Mouse (Mus musculus) liver, embryonic 15.5 days (tissue): Measurements from ENCODE around the gene Slit3. TPM values are rescaled to one million over a fixed set of nuclear protein-coding genes. Genes with fewer than 3 reads are reported as not detected.

Source experiments
- ATAC-seq: fragments of 200-750 bp; cut with Nextera tagmentation; 2 replicates; pipeline ENCODE4 v1.8.0; 2017; ENCODE audit warnings: moderate number of reproducible peaks, mild to moderate bottlenecking, moderate library complexity; ENCODE audit not compliant: insufficient read depth
- H3K27ac ChIP-seq: fragments of 300-500 bp; sonication (generic); replicated peaks from 2 replicates; pipeline ENCODE4 v1.5.1; 2015; ENCODE audit warnings: mild to moderate bottlenecking, inconsistent platforms
- H3K27me3 ChIP-seq: fragments of 300-500 bp; sonication (generic); 2 replicates; pipeline ENCODE4 v1.6.1; 2015; ENCODE audit warnings: mild to moderate bottlenecking, inconsistent platforms
- H3K36me3 ChIP-seq: fragments of 300-500 bp; sonication (generic); replicated peaks from 2 replicates; pipeline ENCODE4 v1.6.1; 2015; ENCODE audit warnings: moderate library complexity, mild to moderate bottlenecking, inconsistent platforms
- H3K4me1 ChIP-seq: fragments of 300-500 bp; sonication (generic); replicated peaks from 2 replicates; pipeline ENCODE4 v1.6.1; 2015; ENCODE audit warnings: inconsistent platforms
- H3K4me2 ChIP-seq: fragments of 300-500 bp; sonication (generic); 2 replicates; pipeline ENCODE4 v1.6.1; 2015; ENCODE audit warnings: moderate library complexity, mild to moderate bottlenecking, inconsistent platforms
- H3K4me3 ChIP-seq: fragments of 300-500 bp; sonication (generic); replicated peaks from 2 replicates; pipeline ENCODE4 v1.5.1; 2015; ENCODE audit warnings: mild to moderate bottlenecking, inconsistent platforms
- H3K9ac ChIP-seq: fragments of 300-500 bp; sonication (generic); 2 replicates; pipeline ENCODE4 v1.6.1; 2015; ENCODE audit warnings: moderate library complexity, mild to moderate bottlenecking, inconsistent platforms
- H3K9me3 ChIP-seq: fragments of 300-500 bp; sonication (generic); replicated peaks from 2 replicates; pipeline ENCODE4 v1.6.1; 2016; ENCODE audit warnings: inconsistent platforms
- WGBS: fragments of 180-500 bp; shearing (Covaris S2); methylation state at CpG from one replicate; pipeline ENCODE4 v1.1.7; 2015; ENCODE audit warnings: mixed read lengths; ENCODE audit not compliant: insufficient replicate concordance; 5-methylcytosine and 5-hydroxymethylcytosine counted together
- polyA plus RNA-seq: library from polyadenylated mRNA; unstranded; fragments of >200 nt; fragmentation: Nextera tagmentation; extraction: Ambion mirVana; gene quantifications from 2 replicates; pipeline ENCODE4 v1.2.1, GENCODE M21; 2015

The Slit3 gene
- polyA plus RNA-seq, 1 experiment from 2014 or later: 0.20 TPM

- H3K36me3 ChIP-seq: no peaks in the 10 kb centered on the region
- H3K9ac ChIP-seq: no peak overlapping the region
- no peak overlapping the region for H3K4me3 ChIP-seq
- no peaks in the 10 kb centered on the region; the same call in 1 of the 2 replicates for H3K27me3 ChIP-seq
- no peak for ATAC-seq
- no peak overlapping the region for H3K27ac ChIP-seq
- WGBS: 58% methylated on average over 6 of the region's 6 CpGs
- H3K9me3 ChIP-seq: no peaks in the 10 kb centered on the region
- no peak overlapping the region for H3K4me2 ChIP-seq
- H3K4me1 ChIP-seq: no peaks in the 10 kb centered on the region
These were observed 444.3 kb downstream of the Slit3 start for GRCm38 (mm10) chr11:35565322-35565721.

- Histone ChIP-seq H3K36me3 (no peaks in the 10 kb centered on the region), H3K27ac (no peak overlapping the region), H3K4me1 (no peaks in the 10 kb centered on the region), H3K27me3 (no peaks in the 10 kb centered on the region; the same call in 1 of the 2 replicates), H3K9ac (no peak overlapping the region), H3K4me3 (no peak overlapping the region), H3K4me2 (no peak overlapping the region), H3K9me3 (no peaks in the 10 kb centered on the region)
- ATAC-seq: no peak
- 44% methylated on average over 3 of the region's 3 CpGs for WGBS
These were observed 445.7 kb downstream of the Slit3 start for GRCm38 (mm10) chr11:35566686-35567085.

GRCm38 (mm10) chr11:35569126-35569916 is 448.3 kb downstream of the Slit3 start:
- Histone ChIP-seq H3K4me1 (no peaks in the 10 kb centered on the region), H3K27ac (no peak overlapping the region), H3K9ac (no peak overlapping the region), H3K9me3 (no peaks in the 10 kb centered on the region), H3K36me3 (no peaks in the 10 kb centered on the region), H3K4me2 (no peak overlapping the region), H3K4me3 (no peak overlapping the region), H3K27me3 (no peaks in the 10 kb centered on the region)
- WGBS: 52% methylated on average over 6 of the region's 6 CpGs
- no peak for ATAC-seq

GRCm38 (mm10) chr11:35569957-35570356 is 448.9 kb downstream of the Slit3 start:
- H3K9ac ChIP-seq: no peak overlapping the region
- H3K27me3 ChIP-seq: no peaks in the 10 kb centered on the region
- no peaks in the 10 kb centered on the region for H3K4me1 ChIP-seq
- H3K4me3 ChIP-seq: no peak overlapping the region
- H3K36me3 ChIP-seq: no peaks in the 10 kb centered on the region
- H3K9me3 ChIP-seq: no peaks in the 10 kb centered on the region
- no peak overlapping the region for H3K4me2 ChIP-seq
- no peak for ATAC-seq
- WGBS: 59% methylated on average over 11 of the region's 11 CpGs
- no peak overlapping the region for H3K27ac ChIP-seq

GRCm38 (mm10) chr11:35571910-35572309 is 450.9 kb downstream of the Slit3 start:
- no peak overlapping the region for H3K4me3 ChIP-seq
- no peak overlapping the region for H3K9ac ChIP-seq
- H3K27ac ChIP-seq: no peak overlapping the region
- no peaks in the 10 kb centered on the region for H3K27me3 ChIP-seq
- no peaks in the 10 kb centered on the region for H3K9me3 ChIP-seq
- 57% methylated on average over 3 of the region's 3 CpGs for WGBS
- no peaks in the 10 kb centered on the region for H3K4me1 ChIP-seq
- H3K36me3 ChIP-seq: no peaks in the 10 kb centered on the region
- H3K4me2 ChIP-seq: no peak overlapping the region
- ATAC-seq: no peak

- Histone ChIP-seq H3K27me3 (no peaks in the 10 kb centered on the region), H3K27ac (no peak overlapping the region), H3K9ac (no peak overlapping the region), H3K9me3 (no peaks in the 10 kb centered on the region), H3K36me3 (no peaks in the 10 kb centered on the region), H3K4me1 (no peaks in the 10 kb centered on the region), H3K4me3 (no peak overlapping the region), H3K4me2 (no peak overlapping the region)
- 75% methylated on average over 10 of the region's 10 CpGs for WGBS
- no peak for ATAC-seq
These were observed 457.8 kb downstream of the Slit3 start for GRCm38 (mm10) chr11:35578796-35579195.

- ATAC-seq: no peak
- Histone ChIP-seq H3K4me2 (no peak overlapping the region), H3K9ac (no peak overlapping the region), H3K4me1 (no peaks in the 10 kb centered on the region), H3K4me3 (no peak overlapping the region), H3K27me3 (no peaks in the 10 kb centered on the region; the same call in 1 of the 2 replicates), H3K9me3 (no peaks in the 10 kb centered on the region), H3K36me3 (no peaks in the 10 kb centered on the region), H3K27ac (no peak overlapping the region)
- WGBS: 56% methylated on average over 5 of the region's 5 CpGs
These were observed 461.6 kb downstream of the Slit3 start for GRCm38 (mm10) chr11:35582591-35582990.

- no peaks in the 10 kb centered on the region for H3K4me1 ChIP-seq
- 76% methylated on average over 7 of the region's 7 CpGs for WGBS
- no peaks in the 10 kb centered on the region for H3K9me3 ChIP-seq
- no peaks in the 10 kb centered on the region; the same call in 1 of the 2 replicates for H3K27me3 ChIP-seq
- H3K9ac ChIP-seq: no peak overlapping the region
- H3K27ac ChIP-seq: no peak overlapping the region
- no peak overlapping the region for H3K4me2 ChIP-seq
- H3K4me3 ChIP-seq: no peak overlapping the region
- no peak for ATAC-seq
- H3K36me3 ChIP-seq: no peaks in the 10 kb centered on the region
These were observed 462.6 kb downstream of the Slit3 start for GRCm38 (mm10) chr11:35583633-35584032.

GRCm38 (mm10) chr11:35587174-35587959 is 466.3 kb downstream of the Slit3 start:
- no peak for ATAC-seq
- no peaks in the 10 kb centered on the region; the same call in 1 of the 2 replicates for H3K27me3 ChIP-seq
- no peak overlapping the region for H3K9ac ChIP-seq
- no peak overlapping the region for H3K4me3 ChIP-seq
- no peaks in the 10 kb centered on the region for H3K36me3 ChIP-seq
- no peaks in the 10 kb centered on the region for H3K4me1 ChIP-seq
- WGBS: 65% methylated on average over 13 of the region's 13 CpGs
- no peak overlapping the region for H3K4me2 ChIP-seq
- H3K27ac ChIP-seq: no peak overlapping the region
- H3K9me3 ChIP-seq: no peaks in the 10 kb centered on the region

- 69% methylated on average over 7 of the region's 7 CpGs for WGBS
- Histone ChIP-seq H3K27ac (no peak overlapping the region), H3K4me3 (no peak overlapping the region), H3K27me3 (no peaks in the 10 kb centered on the region; the same call in 1 of the 2 replicates), H3K9ac (no peak overlapping the region), H3K4me2 (no peak overlapping the region), H3K9me3 (no peaks in the 10 kb centered on the region), H3K4me1 (no peaks in the 10 kb centered on the region), H3K36me3 (no peaks in the 10 kb centered on the region)
- ATAC-seq: no peak
These were observed 468.9 kb downstream of the Slit3 start for GRCm38 (mm10) chr11:35589892-35590291.
